Mouse (Mus musculus) testis, postnatal 14 days (tissue): ENCODE measurements at regions not wholly inside any gene's neighbourhood (a gene's known extent, or its start where the extent isn't known, plus 50 kb on each side); places are given as distances from the start of the nearest gene placed in this dataset.
A peak's percentile ranks its signal among the peaks of the same experiment; 100 is the strongest.

Source experiments
- DNase-seq: peaks from one replicate; pipeline ENCODE4 v3.0.0; 2021; ENCODE audit warnings: low spot score

DNA sequence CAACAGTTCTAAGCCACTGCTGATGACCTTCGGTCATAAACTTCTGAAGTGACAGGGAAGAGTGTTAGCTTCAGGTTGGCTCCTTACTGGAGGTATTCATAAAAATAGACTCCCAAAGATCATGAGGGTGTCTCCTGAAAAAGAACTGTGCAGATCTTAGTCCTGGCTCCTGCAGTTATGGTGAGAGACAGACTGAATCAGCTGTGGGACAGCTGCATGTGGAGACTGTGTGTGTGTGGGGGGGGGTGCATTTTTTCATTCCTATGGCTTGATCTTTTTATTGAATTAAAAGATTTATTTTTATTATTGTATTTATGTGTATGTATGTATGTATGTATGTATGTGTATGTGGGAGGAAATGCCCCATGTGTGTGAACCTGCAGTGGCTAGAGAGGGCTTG is 149.9 kb upstream of the Trib2 start:
- no peak for DNase-seq

DNA sequence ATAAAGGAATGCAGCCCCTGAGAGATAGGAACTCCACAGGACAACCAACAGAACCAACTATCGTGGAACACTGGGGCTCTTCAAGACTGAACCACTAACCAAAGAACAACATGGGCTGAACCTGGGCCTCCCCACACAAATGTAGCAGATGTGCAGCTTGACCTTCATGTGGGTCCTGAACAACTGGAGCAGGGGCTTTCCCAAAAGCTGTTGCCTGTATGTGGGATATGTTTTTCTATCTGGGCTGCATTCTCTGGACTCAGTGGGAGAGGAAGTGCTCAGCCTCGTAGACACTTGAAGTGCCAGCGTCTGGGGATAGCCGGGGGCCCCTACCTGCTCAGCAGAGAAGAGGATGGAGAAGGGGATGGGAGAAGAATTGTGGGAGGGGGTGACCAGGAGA is 149.2 kb upstream of the Trib2 start:
- no peak for DNase-seq

GRCm38 (mm10) chr12:15964073-15964472 is 147.4 kb upstream of the Trib2 start:
- no peak for DNase-seq

- DNase-seq = no peak
These were observed 145.1 kb upstream of the Trib2 start for GRCm38 (mm10) chr12:15961834-15962233.

GRCm38 (mm10) chr12:15937443-15938237 is 120.9 kb upstream of the Trib2 start:
- peak; percentile 5 for DNase-seq

DNA sequence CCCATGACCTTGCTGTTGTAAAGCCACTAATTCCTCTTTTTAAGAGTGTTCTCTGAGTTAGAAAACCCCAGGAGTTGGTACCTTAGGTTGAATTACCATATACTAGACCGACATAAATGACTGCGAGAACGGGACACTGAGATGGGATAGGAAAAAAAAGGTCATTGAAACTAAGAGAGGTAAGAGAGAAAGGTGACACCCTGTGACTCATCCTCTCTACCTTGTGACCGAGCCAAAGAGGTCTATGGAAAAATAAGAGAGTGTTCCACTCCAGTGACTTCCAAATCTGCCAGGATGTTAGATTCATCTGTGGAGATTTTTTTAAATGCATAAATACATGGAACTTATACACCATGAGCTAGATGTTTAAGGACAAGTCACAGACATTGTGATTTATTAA is 115.3 kb upstream of the Trib2 start:
- DNase-seq = no peak

DNA sequence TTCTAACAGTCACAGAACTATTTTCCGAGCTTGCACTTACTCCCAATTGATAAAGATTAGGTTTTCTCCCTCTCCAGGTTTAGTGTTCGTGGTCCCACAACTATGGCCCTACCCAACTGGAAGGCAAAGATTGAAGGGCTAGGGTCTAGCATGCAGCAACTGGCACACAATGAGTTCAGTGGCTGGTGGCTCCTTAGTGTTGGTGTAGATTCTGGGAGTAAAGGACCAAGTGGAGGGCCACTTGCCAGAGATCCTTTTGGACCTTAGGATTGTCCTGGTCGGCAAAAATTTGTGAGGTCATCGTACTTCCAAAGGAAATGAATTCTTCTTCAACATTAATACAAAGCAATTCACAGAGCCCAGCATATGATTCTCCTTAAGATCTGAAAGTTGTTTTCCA is 114.8 kb upstream of the Trib2 start:
- DNase-seq = no peak

DNA sequence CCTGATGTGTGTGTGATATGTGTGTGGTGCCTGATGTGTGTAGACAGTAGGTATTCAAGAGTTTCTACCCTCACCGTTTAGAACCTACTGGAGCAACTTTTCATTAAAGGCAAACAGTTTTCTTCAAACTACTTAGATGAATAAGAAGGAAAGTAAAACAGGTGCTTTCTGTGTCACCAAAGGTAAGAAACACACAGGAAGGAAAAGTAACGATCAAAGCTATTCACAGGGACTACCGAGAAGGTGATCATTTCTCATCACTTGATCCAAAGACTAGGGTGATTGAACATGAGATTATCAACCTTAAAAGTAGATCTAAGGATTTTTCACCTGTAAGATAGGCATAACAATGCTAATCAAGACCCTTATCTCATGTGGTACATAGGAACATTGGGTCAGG is 113.4 kb upstream of the Trib2 start:
- DNase-seq = no peak

GRCm38 (mm10) chr12:15929541-15929940 is 112.8 kb upstream of the Trib2 start:
- DNase-seq = no peak

GRCm38 (mm10) chr12:15918291-15918690 is 101.6 kb upstream of the Trib2 start:
- no peak for DNase-seq

DNA sequence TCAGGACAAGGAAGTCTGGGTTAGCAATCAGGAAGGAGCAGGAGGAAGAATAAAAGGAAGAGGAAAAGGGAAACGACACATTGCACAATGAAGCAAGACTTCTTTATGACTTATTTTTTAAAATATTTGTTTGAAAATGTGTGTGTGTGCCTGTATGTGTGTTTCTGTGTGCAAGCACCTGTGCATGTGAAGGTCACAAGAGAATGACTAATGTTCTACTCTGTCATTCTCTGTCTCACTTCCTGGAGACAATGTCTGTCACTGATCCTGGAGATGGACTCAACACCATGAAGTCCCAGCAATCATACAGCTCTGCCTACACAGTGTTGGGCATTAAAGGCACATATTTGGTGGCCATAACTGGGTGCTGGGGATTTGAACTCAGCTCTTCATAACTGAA is 96.2 kb upstream of the Trib2 start:
- no peak for DNase-seq

- no peak for DNase-seq
These were observed 95.8 kb upstream of the Trib2 start for GRCm38 (mm10) chr12:15912491-15912890.

DNA sequence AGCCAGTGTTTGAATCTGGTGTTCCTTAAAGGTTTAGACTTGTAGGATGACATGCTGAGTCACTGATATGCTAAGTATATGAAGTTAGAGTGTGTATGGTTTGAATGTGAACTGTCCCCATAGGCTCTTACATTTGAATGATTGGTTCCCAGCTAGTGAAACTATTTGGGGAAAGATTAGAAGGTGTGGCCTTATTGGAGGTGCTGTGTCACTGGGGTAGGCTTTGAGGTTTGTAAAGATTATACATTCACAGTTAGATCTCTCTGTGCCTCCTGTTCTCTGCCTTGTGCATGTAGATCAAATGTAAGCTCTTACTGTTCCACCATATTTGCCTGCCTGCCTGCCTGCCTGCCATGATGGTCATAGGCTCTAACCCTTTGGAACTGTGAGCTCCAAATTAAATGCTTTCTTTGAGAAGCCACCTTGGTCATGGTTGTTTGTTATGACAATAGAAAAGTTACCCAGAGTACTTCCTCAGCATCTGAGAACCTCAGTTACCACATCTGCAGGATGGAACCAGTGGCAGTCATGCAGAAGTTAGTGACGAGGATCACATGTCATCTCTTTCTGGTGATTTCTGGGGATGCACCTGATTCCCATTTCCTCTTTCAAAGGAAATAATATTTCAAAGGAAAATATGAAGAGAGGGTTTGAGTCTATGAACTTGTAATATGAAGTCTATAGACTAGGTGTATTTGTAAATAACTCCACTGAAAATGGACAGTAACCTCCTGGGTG is 94.7 kb upstream of the Trib2 start:
- no peak for DNase-seq

DNA sequence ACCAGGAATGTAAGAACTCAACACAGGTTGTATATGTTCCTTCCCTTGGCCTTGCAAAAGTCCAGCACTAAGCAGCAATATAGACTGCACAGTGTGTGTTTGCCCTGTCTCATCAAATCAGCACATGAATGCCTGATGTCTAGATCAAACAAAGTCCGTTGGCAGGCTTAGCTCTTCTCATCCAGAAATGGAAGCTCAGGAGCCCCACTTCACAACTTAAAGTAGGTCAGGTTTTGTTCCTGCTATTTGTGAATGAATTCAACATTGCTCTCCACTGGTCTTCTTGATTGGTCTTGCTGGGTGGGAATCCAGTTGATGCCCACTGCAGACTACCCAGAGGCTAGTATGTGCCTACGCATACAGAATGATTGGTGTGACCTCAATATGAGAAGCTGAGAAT is 80.8 kb upstream of the Trib2 start:
- no peak for DNase-seq

DNA sequence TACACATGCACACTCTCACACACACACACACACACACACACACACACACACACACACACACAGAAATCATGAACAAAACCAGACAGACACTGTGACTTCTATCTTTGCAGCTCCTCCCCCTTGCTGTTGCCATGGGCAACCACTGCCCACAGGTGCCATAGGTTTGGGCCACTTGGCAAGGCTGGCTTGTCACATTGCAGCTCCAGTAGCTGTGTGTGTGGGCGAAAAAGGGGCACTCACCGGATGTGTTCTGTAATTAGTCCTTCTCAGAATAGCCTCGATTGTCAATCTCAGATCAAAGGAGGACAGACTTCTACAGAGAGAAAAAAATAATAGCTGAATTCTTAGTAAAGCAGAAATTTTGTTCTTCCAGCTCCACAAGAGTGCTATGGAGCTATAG is 79.8 kb upstream of the Trib2 start:
- no peak for DNase-seq

GRCm38 (mm10) chr12:15895215-15895614 is 78.5 kb upstream of the Trib2 start:
- no peak for DNase-seq

- no peak for DNase-seq
These were observed 73.9 kb upstream of the Trib2 start for GRCm38 (mm10) chr12:15890591-15890990.

DNA sequence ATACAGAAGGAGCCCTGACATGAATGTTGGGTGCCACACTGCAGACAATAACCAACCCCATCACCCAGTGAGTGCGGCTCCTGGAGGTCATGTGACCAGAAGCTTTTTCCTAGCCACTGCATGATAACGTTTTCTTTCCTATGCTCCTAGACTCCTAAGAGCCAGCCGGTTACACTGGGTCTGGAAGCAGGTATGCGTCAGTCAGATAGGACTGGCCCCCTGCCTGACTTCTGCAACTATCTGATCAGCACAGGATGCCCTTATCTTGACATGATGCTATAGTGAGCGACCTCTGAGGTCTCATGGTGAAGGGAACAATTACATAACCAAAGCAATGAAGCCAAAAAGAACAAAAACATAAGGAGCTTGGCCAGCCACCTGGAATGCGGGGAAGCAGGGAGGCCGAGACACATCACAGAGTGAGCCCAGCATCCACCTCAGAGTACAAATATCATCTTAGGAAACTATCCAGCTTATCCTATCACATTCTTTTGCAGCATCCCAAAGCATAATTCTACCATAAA is 63.2 kb upstream of the Trib2 start:
- DNase-seq = no peak
